Mouse (Mus musculus) brain, embryonic 14.5 days (tissue): ENCODE data around the gene Iba57.

Experiments used
- CTCF ChIP-seq: fragments of 200-500 bp; IDR thresholded peaks from 2 replicates; pipeline ENCODE4 v1.5.1; 2012; ENCODE audit warnings: inconsistent platforms, mild to moderate bottlenecking, moderate library complexity, borderline replicate concordance; ENCODE audit not compliant: insufficient read depth, insufficient read length; ENCODE audit errors: extremely low read depth
- POLR2A ChIP-seq: fragments of 200-500 bp; IDR thresholded peaks from 2 replicates; pipeline ENCODE4 v1.6.1; 2012; ENCODE audit warnings: mild to moderate bottlenecking, inconsistent platforms, borderline replicate concordance; ENCODE audit not compliant: poor library complexity, insufficient read depth, insufficient read length, severe bottlenecking; ENCODE audit errors: extremely low read depth

DNA sequence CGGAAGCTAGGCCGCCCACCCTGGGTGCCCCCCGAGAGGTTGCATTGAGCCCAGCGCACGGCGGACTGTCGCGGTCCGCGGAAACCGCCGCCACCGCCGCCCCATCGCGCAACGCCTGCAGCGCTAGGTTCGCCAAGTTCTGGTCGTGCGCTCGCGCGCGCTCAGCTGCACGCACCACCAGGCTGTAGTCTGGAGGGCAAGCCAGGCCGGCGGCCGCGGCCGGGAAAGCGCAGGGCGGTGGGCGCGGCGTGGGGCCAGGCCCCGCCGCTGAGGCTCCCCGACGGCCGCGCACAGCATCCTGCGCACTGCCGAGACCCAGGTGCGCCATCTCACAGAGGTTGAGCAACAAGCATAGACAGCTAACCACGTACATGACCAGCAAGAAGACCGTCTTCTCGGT, 12.9 kb upstream of the Iba57 start:
- TF ChIP-seq CTCF, result no peak
- TF ChIP-seq POLR2A, result no peak
